Mouse (Mus musculus) spleen, adult 12 weeks (tissue): ENCODE results near the gene Vmn1r85.
"Not testable (repeated sequence)": the region's sequence is repeated elsewhere in the genome, so short reads cannot be mapped to it uniquely, and the experiment has no call there.

Source experiments
- DNase-seq: peaks from one replicate; pipeline ENCODE4 v3.0.0; 2022; ENCODE audit warnings: low spot score

Gene Vmn1r85

GRCm38 (mm10) chr7:13095073-13095472 is at the start of gene Vmn1r85:
TSS of gene Vmn1r85 (minus strand) at chr7:13095173.
- no peak for DNase-seq

GRCm38 (mm10) chr7:13140057-13140456 is 45.1 kb upstream of the Vmn1r85 start, which contains the start of gene Vmn1r87:
TSS of gene Vmn1r87 (minus strand) at chr7:13140157.
- DNase-seq = no peak

- DNase-seq = no peak
Measured at GRCm38 (mm10) chr7:13137340-13137739, 42.4 kb upstream of the Vmn1r85 start.

- DNase-seq = no peak
Measured at GRCm38 (mm10) chr7:13131856-13132255, 36.9 kb upstream of the Vmn1r85 start.

GRCm38 (mm10) chr7:13123554-13124153 is 28.7 kb upstream of the Vmn1r85 start:
- DNase-seq = peak; percentile 55

GRCm38 (mm10) chr7:13119817-13120216 is 24.8 kb upstream of the Vmn1r85 start, which contains the start of gene Vmn1r86:
TSS of gene Vmn1r86 (minus strand) at chr7:13119917.
- DNase-seq = no peak

GRCm38 (mm10) chr7:13072293-13072692 is 22.7 kb downstream of the Vmn1r85 start:
- no peak for DNase-seq

- not testable (repeated sequence) for DNase-seq
Measured at GRCm38 (mm10) chr7:13063399-13063798, 31.6 kb downstream of the Vmn1r85 start.

GRCm38 (mm10) chr7:13059536-13059935 is 35.4 kb downstream of the Vmn1r85 start:
- DNase-seq = no peak

- no peak for DNase-seq
Measured at GRCm38 (mm10) chr7:13056913-13057700, 37.9 kb downstream of the Vmn1r85 start.

GRCm38 (mm10) chr7:13054287-13055010 is 40.5 kb downstream of the Vmn1r85 start, which contains the start of gene Mzf1:
TSS of gene Mzf1 (minus strand) at chr7:13054764.
- DNase-seq = peak; percentile 78

GRCm38 (mm10) chr7:13053961-13054286 is 41.0 kb downstream of the Vmn1r85 start:
- no peak for DNase-seq

- DNase-seq = no peak
Measured at GRCm38 (mm10) chr7:13053501-13053900, 41.5 kb downstream of the Vmn1r85 start.

- no peak for DNase-seq
Measured at GRCm38 (mm10) chr7:13053001-13053400, 42.0 kb downstream of the Vmn1r85 start.

- DNase-seq = peak; percentile 32
Measured at GRCm38 (mm10) chr7:13046084-13046483, 48.9 kb downstream of the Vmn1r85 start.

GRCm38 (mm10) chr7:13044254-13044625 is 50.7 kb downstream of the Vmn1r85 start:
- no peak for DNase-seq

- DNase-seq = no peak
Measured at GRCm38 (mm10) chr7:13043445-13044253, 51.3 kb downstream of the Vmn1r85 start.

GRCm38 (mm10) chr7:13043120-13043444 is 51.9 kb downstream of the Vmn1r85 start:
- DNase-seq = no peak

- DNase-seq = no peak
Measured at GRCm38 (mm10) chr7:13042511-13042910, 52.5 kb downstream of the Vmn1r85 start.

- DNase-seq = no peak
Measured at GRCm38 (mm10) chr7:13041256-13041655, 53.7 kb downstream of the Vmn1r85 start.

GRCm38 (mm10) chr7:13039181-13039580 is 55.8 kb downstream of the Vmn1r85 start:
- DNase-seq = no peak

- DNase-seq = no peak
Measured at GRCm38 (mm10) chr7:13038621-13039169, 56.3 kb downstream of the Vmn1r85 start.
